Mouse (Mus musculus): ENCODE measurements around the gene Tex264.

- no peak for TF ChIP-seq GATA1 (IDR thresholded peaks at IDR 0.05; ENCODE audit: low read length)
- no peak for TF ChIP-seq TAL1 (IDR thresholded peaks at IDR 0.05; ENCODE audit: low read length)
Observed at GRCm38 (mm10) chr9:106716729-106717128, 31.0 kb upstream of the Tex264 start.

Measured in erythroblast, embryonic 14.5 days (primary cell).